Mouse (Mus musculus) right cerebral cortex, postnatal 10 days (tissue): ENCODE measurements at regions not wholly inside any gene's neighbourhood (a gene's known extent, or its start where the extent isn't known, plus 50 kb on each side); places are given as distances from the start of the nearest gene placed in this dataset.
"Not testable (repeated sequence)": the region's sequence is repeated elsewhere in the genome, so short reads cannot be mapped to it uniquely, and the experiment has no call there.

ENCODE experiments used
- DNase-seq, 2 experiments: peaks; one replicate each; pipeline ENCODE4 v3.0.0; 2021; ENCODE audit warnings: low spot score in 2 of 2

- DNase-seq: peak; percentile 31 to 39
Measured at GRCm38 (mm10) chr1:177382596-177383190, 59.5 kb upstream of the Zbtb18 start.

GRCm38 (mm10) chr1:177382147-177382546 lies 60.0 kb upstream of the Zbtb18 start:
- DNase-seq: peak; percentile 26 to 69

GRCm38 (mm10) chr1:177378112-177378511 lies 64.0 kb upstream of the Zbtb18 start:
- peak in 1 of 2 experiments; percentile 40 for DNase-seq

- no peak for DNase-seq
Measured at GRCm38 (mm10) chr1:177373226-177373825, 68.8 kb upstream of the Zbtb18 start.

GRCm38 (mm10) chr1:177372066-177372465 lies 70.1 kb upstream of the Zbtb18 start:
- DNase-seq: no peak

- DNase-seq: no peak
Measured at GRCm38 (mm10) chr1:177367864-177368610, 74.1 kb upstream of the Zbtb18 start.

- no peak for DNase-seq
Measured at GRCm38 (mm10) chr1:177366914-177367313, 75.2 kb upstream of the Zbtb18 start.

GRCm38 (mm10) chr1:177366475-177366874 lies 75.7 kb upstream of the Zbtb18 start:
- DNase-seq: no peak

- DNase-seq: peak; percentile 44 to 53
Measured at GRCm38 (mm10) chr1:177364355-177364754, 77.8 kb upstream of the Zbtb18 start.

- DNase-seq: no peak
Measured at GRCm38 (mm10) chr1:177362398-177362797, 79.8 kb upstream of the Zbtb18 start.

- peak; percentile 72 to 77 for DNase-seq
Measured at GRCm38 (mm10) chr1:177348400-177349092, 90.5 kb upstream of the Akt3 start.

GRCm38 (mm10) chr1:177347208-177347607 lies 89.2 kb upstream of the Akt3 start:
- peak; percentile 87 to 94 for DNase-seq

- DNase-seq: no peak
Measured at GRCm38 (mm10) chr1:177346540-177346939, 88.5 kb upstream of the Akt3 start.

- DNase-seq: no peak
Measured at GRCm38 (mm10) chr1:177345540-177345939, 87.5 kb upstream of the Akt3 start.

- DNase-seq: no peak
Measured at GRCm38 (mm10) chr1:177343949-177344348, 85.9 kb upstream of the Akt3 start.

- DNase-seq: no peak
Measured at GRCm38 (mm10) chr1:177343121-177343520, 85.1 kb upstream of the Akt3 start.

GRCm38 (mm10) chr1:177340232-177340631 lies 82.2 kb upstream of the Akt3 start:
- DNase-seq: no peak

GRCm38 (mm10) chr1:177339207-177339787 lies 81.3 kb upstream of the Akt3 start:
- not testable (repeated sequence) for DNase-seq

GRCm38 (mm10) chr1:177338466-177339206 lies 80.6 kb upstream of the Akt3 start:
- DNase-seq: peak; percentile 85 to 87

- DNase-seq: no peak
Measured at GRCm38 (mm10) chr1:177337756-177338155, 79.8 kb upstream of the Akt3 start.

GRCm38 (mm10) chr1:177337141-177337540 lies 79.1 kb upstream of the Akt3 start:
- DNase-seq: no peak
